ENCODE assay signal across 28 mouse cellular contexts in genomic region chr11:32902923-32903322, GRCm38 (mm10).
A peak's percentile ranks its signal among the peaks of the same experiment; 100 is the strongest.
DNase-seq lines count a peak whose midpoint lies in the region; ATAC-seq lines count a peak whose summit lies in the region.
"Had no signal": no experiment of that assay in that cellular context is flagged by ENCODE, and none has a peak within 500 bp of the region (broad histone marks: within the 10 kb centered on the region; RNA-seq: fewer than 3 reads in every experiment).

No protein-coding gene starts in this region.

- ATAC-seq in embryonic facial prominence, embryonic 14.5 days (ENCODE audit: low read depth) = no peak
- ATAC-seq in limb, embryonic 15.5 days (ENCODE audit: insufficient number of reproducible peaks, low FRiP score, low TSS enrichment, low read depth) = no peak
- no peak for ATAC-seq in liver, embryonic 12.5 days
- ATAC-seq: CD4-positive, CD25-positive, alpha-beta regulatory T cell, adult 4 months; forebrain, embryonic 16.5 days; midbrain, embryonic 15.5 days had no signal

- no peaks in the 10 kb centered on the region for H3K27me3 ChIP-seq in embryonic facial prominence, embryonic 14.5 days (replicated peaks; ENCODE audit: control insufficient read depth, insufficient read depth, low read length)
- no peaks in the 10 kb centered on the region for H3K27me3 ChIP-seq in embryonic facial prominence, embryonic 10.5 days (replicated peaks; ENCODE audit: low read depth, poor library complexity, severe bottlenecking)
- no peaks in the 10 kb centered on the region; the same call in 1 of the 2 replicates for H3K27me3 ChIP-seq in limb, embryonic 15.5 days
- no peaks in the 10 kb centered on the region for H3K27me3 ChIP-seq in liver, embryonic 12.5 days (replicated peaks)
- H3K27me3 ChIP-seq: embryonic facial prominence, embryonic 12.5 days; kidney, embryonic 15.5 days; liver, embryonic 13.5 days; midbrain, embryonic 15.5 days; neural tube, embryonic 12.5 days had no signal

- WGBS in embryonic facial prominence, embryonic 14.5 days = 20% methylated on average over 5 of the region's 10 CpGs
- 56% methylated on average over 10 of the region's 10 CpGs for WGBS in embryonic facial prominence, embryonic 10.5 days
- 20% methylated on average over 7 of the region's 10 CpGs for WGBS in limb, embryonic 15.5 days
- 46% methylated on average over 7 of the region's 10 CpGs for WGBS in liver, embryonic 12.5 days (ENCODE audit: insufficient replicate concordance)

- no peak overlapping the region for H3K9ac ChIP-seq in embryonic facial prominence, embryonic 14.5 days (ENCODE audit: low read depth, low read length)
- no peak overlapping the region for H3K9ac ChIP-seq in limb, embryonic 15.5 days
- no peak overlapping the region for H3K9ac ChIP-seq in liver, embryonic 12.5 days
- H3K9ac ChIP-seq: embryonic facial prominence, embryonic 12.5 days; heart, embryonic 13.5 days; kidney, embryonic 15.5 days; liver, embryonic 13.5 days; midbrain, embryonic 15.5 days; neural tube, embryonic 12.5 days had no signal

- H3K4me2 ChIP-seq in embryonic facial prominence, embryonic 14.5 days (ENCODE audit: low read depth, low read length) = no peak overlapping the region
- H3K4me2 ChIP-seq in limb, embryonic 15.5 days = no peak overlapping the region
- H3K4me2 ChIP-seq in liver, embryonic 12.5 days = no peak overlapping the region
- H3K4me2 ChIP-seq: embryonic facial prominence, embryonic 12.5 days; heart, embryonic 13.5 days; kidney, embryonic 15.5 days; liver, embryonic 13.5 days; midbrain, embryonic 15.5 days; neural tube, embryonic 12.5 days had no signal

- no peaks in the 10 kb centered on the region for H3K36me3 ChIP-seq in embryonic facial prominence, embryonic 14.5 days (ENCODE audit: control insufficient read depth, insufficient read depth, low read length)
- H3K36me3 ChIP-seq in embryonic facial prominence, embryonic 10.5 days (replicated peaks) = no peaks in the 10 kb centered on the region
- no peaks in the 10 kb centered on the region for H3K36me3 ChIP-seq in limb, embryonic 15.5 days
- no peaks in the 10 kb centered on the region for H3K36me3 ChIP-seq in liver, embryonic 12.5 days
- H3K36me3 ChIP-seq: embryonic facial prominence, embryonic 12.5 days; heart, embryonic 13.5 days; hindbrain, embryonic 10.5 days; kidney, embryonic 15.5 days; liver, embryonic 13.5 days; midbrain, embryonic 10.5 days; midbrain, embryonic 15.5 days; neural tube, embryonic 12.5 days had no signal

- no peaks in the 10 kb centered on the region for H3K9me3 ChIP-seq in embryonic facial prominence, embryonic 14.5 days (ENCODE audit: control insufficient read depth, low read length)
- H3K9me3 ChIP-seq in embryonic facial prominence, embryonic 10.5 days = no peaks in the 10 kb centered on the region
- H3K9me3 ChIP-seq in limb, embryonic 15.5 days = no peaks in the 10 kb centered on the region
- H3K9me3 ChIP-seq in liver, embryonic 12.5 days (replicated peaks) = no peaks in the 10 kb centered on the region
- H3K9me3 ChIP-seq: embryonic facial prominence, embryonic 12.5 days; heart, embryonic 13.5 days; hindbrain, embryonic 10.5 days; kidney, embryonic 15.5 days; liver, embryonic 13.5 days; midbrain, embryonic 10.5 days; midbrain, embryonic 15.5 days; neural tube, embryonic 12.5 days had no signal

- peak; percentile 50 for DNase-seq in embryonic facial prominence, embryonic 14.5 days (ENCODE audit: low spot score)
- no peak for DNase-seq in embryonic facial prominence, embryonic 10.5 days (ENCODE audit: low spot score)
- DNase-seq in embryo, embryonic 10.5 days (ENCODE audit: low spot score) = peak; percentile 39
- DNase-seq in forelimb bud, embryonic 11.5 days (ENCODE audit: low read depth, low spot score) = peak; percentile 57
- no peak for DNase-seq in spleen, postnatal 36 days (ENCODE audit: low spot score in 2 of 2)
- no peak for DNase-seq in adrenal gland, postnatal 10 days
- DNase-seq: adrenal gland, postnatal 25 days; cerebellum, adult 18-20 months; cerebellum, postnatal 36 days; heart, postnatal 10 days; kidney, adult 18-20 months; kidney, postnatal 4 days; liver, embryonic 13.5 days; lung, adult 2 months; lung, postnatal 10 days; thymus, postnatal 4 days had no signal

- H3K4me3 ChIP-seq in embryonic facial prominence, embryonic 14.5 days (ENCODE audit: low read depth, low read length) = no peak overlapping the region
- H3K4me3 ChIP-seq in embryonic facial prominence, embryonic 10.5 days = no peak overlapping the region
- H3K4me3 ChIP-seq in limb, embryonic 15.5 days = no peak overlapping the region
- no peak overlapping the region for H3K4me3 ChIP-seq in liver, embryonic 12.5 days
- H3K4me3 ChIP-seq: embryonic facial prominence, embryonic 12.5 days; heart, embryonic 13.5 days; hindbrain, embryonic 10.5 days; kidney, embryonic 15.5 days; liver, embryonic 13.5 days; midbrain, embryonic 10.5 days; midbrain, embryonic 15.5 days; neural tube, embryonic 12.5 days had no signal

- H3K27ac ChIP-seq in embryonic facial prominence, embryonic 14.5 days (replicated peaks; ENCODE audit: low read depth, low read length) = peak overlapping the region; percentile 28; the same call in 1 of the 2 replicates
- no peak overlapping the region for H3K27ac ChIP-seq in embryonic facial prominence, embryonic 10.5 days (replicated peaks)
- H3K27ac ChIP-seq in limb, embryonic 15.5 days = peak overlapping the region; percentile 38
- H3K27ac ChIP-seq in liver, embryonic 12.5 days = no peak overlapping the region
- H3K27ac ChIP-seq: embryonic facial prominence, embryonic 12.5 days; heart, embryonic 13.5 days; hindbrain, embryonic 10.5 days; kidney, embryonic 15.5 days; liver, embryonic 13.5 days; macrophage; midbrain, embryonic 10.5 days; midbrain, embryonic 15.5 days; neural tube, embryonic 12.5 days had no signal

- H3K4me1 ChIP-seq in embryonic facial prominence, embryonic 14.5 days (ENCODE audit: control insufficient read depth, insufficient read depth, low read length) = peaks cover 45% of the 10 kb centered on the region
- H3K4me1 ChIP-seq in embryonic facial prominence, embryonic 10.5 days = peaks cover 36% of the 10 kb centered on the region
- peaks cover 49% of the 10 kb centered on the region for H3K4me1 ChIP-seq in limb, embryonic 15.5 days
- H3K4me1 ChIP-seq in liver, embryonic 12.5 days = no peaks in the 10 kb centered on the region
- H3K4me1 ChIP-seq: liver, embryonic 13.5 days; midbrain, embryonic 15.5 days had no signal

Comparison
In these comparisons a context has a peak if more than half of its experiments do, and no peak if none do; other contexts are left out.
1. DNase-seq: peak in embryonic facial prominence, embryonic 14.5 days (single experiment), embryo, embryonic 10.5 days (single experiment) and forelimb bud, embryonic 11.5 days (single experiment); none in embryonic facial prominence, embryonic 10.5 days (single experiment), spleen, postnatal 36 days (0 of 2) and adrenal gland, postnatal 10 days (single experiment).
2. H3K27ac ChIP-seq: peak in embryonic facial prominence, embryonic 14.5 days (single experiment) and limb, embryonic 15.5 days (single experiment); none in embryonic facial prominence, embryonic 10.5 days (single experiment) and liver, embryonic 12.5 days (single experiment).